Mouse (Mus musculus): ENCODE results near the gene Nxn.
A peak's percentile ranks its signal among the peaks of the same experiment; 100 is the strongest.

Nxn gene

DNA sequence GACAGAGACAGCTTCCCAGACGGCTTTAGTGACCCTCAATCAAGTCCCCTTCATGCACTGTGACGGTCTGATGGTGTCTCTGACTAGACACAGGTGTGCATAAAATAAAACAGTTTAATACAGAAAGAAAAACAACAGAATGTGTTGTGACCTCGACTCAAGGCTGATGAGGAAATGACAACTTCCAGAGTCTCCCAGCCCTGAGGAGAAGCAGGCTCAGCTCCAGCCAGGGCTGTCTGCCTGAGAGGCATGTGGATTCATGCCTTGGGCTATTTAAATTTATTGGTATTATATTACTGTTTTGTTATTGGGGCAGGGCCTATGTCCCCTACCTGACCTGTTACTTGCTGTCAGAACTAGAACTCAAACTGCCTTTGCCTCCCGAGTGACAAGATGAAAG lies 37.5 kb downstream of the Nxn start:
- no peak for DNase-seq (ENCODE audit: low spot score)

DNA sequence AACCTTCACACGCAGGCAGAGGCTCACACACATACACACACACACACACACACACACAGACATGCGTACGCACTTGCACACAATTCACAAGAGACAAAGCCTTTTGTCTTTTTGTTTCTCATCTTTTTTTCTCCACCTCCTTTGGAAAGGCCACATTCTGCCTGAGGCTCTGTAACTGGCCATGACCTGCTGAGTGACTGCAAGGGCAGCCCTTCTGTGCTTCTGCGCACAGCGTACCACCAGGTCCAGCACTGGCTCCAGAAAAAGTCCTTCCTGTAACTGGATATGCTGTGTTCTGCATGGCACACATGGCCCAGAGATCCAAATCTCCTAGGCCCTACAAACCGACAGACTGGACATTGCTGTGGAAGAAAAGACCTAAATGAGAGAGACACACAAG lies 38.7 kb downstream of the Nxn start:
- DNase-seq (ENCODE audit: low spot score): no peak

DNA sequence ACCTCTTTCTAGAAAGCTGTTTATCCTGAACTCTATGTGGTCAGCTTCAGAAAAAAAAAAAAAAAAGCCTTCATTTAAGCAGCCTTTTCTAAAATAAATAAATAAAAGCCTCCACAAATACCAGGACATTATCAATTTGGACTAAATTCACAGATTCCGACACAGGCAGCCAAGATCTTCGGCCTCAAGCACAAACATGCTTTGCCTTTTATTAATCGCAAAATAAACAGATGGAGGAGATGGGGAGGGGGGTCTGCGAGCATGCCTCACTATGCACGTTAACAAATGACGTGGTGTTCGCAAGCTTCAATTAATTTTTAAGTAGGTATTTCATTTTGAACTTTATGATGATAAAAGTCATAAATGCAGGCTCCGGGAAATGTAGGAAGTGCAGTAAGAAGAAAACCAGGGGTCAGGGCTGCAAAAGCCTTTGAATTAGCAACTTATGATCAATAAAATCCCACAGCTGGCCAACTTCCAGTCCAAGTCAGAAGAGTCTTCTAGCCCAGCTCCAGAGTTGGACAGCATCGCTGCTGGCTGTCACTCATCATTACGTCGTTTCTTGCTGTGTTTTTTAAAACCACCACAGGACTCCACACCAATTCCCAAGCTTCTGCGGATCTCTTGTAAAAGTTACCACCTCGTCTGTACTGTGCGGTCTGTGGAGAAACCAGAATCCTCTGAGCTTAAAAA lies 40.2 kb downstream of the Nxn start:
- DNase-seq (ENCODE audit: low spot score): no peak

DNA sequence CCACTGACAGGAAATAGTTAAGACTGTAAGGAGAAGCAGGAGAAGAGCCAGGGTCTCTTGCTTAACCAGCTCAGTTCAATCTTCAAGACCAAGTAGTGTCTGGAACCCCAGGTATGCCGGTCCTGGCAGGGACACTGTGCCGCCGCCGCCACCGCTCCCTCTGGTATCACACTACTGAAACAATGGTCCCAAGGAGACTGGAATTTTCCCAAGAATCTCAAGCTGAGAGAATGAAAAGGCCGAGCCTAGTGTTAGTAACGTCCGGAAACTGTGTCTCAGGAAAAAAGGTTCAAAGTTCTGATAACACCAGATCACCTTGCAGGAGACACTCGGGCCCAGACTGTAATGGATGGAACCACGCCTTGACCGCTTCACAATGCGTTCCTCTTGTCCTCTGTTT lies 41.5 kb downstream of the Nxn start:
- DNase-seq (ENCODE audit: low spot score): no peak

DNA sequence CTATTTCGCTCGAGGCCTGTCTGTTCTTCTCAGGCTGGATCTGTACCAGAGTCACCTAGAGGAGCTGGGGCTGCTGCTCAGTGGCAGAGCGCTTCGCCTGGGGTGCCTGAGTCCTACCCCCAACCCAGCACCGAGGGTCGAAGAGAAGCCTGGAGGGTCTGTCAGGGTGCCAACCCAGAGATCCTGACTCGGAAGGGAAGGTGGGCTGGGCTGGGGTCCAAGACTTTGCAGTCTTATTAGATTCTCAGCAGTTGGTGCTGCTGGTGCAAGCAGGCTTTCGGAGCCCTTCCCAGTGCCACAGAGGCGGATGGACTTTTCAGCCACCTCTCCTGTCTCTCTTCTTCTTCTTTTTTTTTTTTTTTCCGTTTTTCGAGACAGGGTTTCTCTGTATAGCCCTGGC lies 42.8 kb downstream of the Nxn start:
- no peak for DNase-seq (ENCODE audit: low spot score)

DNA sequence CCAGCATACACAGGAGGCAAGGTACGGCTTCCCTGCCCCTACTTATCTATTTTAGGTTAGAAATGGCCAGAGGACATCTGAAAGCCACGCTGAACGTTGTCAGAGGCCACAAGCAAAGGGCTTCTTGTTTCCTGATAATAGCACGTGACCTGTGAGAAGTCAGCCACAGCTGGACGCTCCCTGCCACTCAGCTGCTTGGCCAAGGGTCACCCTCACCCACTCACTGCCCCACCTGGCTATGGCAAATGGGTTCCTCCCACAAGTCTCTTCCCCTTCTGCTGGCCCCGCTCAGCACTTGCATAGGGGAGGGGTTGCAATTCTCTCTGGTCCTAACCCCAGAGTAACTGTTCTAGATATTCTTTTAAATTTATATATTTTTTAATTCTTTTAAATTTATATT lies 43.5 kb downstream of the Nxn start:
- DNase-seq (ENCODE audit: low spot score): no peak

DNA sequence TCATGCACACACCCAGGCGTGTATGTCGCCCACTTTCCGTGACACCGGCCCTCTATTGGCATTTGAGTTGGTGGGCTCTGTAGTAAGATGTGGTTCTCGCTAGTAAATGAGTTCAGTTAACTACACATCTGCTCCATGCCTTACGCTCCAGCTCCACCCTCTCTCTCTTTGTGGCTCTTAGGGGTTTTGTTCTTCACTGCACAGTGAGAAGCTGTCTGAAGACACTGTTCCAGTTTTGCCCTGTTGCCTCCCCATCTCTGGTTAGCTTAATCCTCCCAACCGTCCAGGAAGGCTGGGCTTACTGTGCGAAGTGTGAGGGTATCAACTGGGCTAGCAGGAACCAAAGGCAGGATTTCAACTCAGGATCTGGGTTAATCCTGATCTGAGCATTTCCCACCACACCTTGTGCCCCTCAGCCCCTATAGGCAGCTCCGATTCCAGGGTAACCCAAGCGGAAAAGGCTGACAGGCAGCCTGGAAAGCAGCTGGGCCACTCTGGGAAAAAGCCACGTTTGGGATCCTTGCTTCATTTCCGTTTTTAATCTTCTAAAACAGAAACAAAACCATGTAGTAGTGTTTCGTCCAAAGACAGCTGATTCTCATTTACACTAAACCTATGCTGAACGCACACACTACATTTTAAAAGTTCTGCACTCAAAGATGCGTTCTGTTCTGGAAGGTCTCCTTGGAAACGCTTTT lies 45.9 kb downstream of the Nxn start:
- no peak for DNase-seq (ENCODE audit: low spot score)

DNA sequence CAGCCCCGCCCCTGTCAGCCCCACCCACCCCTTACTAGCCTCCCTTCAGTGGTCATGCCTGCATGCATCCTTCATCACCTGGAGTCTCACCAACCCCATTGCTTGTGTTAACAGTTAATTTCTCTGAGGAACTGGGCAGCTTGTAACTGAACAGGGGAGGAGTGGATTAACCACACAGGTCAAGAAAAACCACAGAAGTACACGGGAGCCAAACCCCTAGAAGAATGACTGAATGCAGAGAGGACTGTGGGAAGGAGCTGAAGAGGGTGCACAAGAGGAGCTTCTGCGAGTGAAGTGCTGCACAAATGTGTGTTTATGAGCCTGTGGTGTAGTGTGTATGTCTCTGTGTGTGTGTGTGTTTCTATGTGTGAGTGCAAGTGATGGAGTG lies 47.3 kb downstream of the Nxn start:
- DNase-seq (ENCODE audit: low spot score): no peak

DNA sequence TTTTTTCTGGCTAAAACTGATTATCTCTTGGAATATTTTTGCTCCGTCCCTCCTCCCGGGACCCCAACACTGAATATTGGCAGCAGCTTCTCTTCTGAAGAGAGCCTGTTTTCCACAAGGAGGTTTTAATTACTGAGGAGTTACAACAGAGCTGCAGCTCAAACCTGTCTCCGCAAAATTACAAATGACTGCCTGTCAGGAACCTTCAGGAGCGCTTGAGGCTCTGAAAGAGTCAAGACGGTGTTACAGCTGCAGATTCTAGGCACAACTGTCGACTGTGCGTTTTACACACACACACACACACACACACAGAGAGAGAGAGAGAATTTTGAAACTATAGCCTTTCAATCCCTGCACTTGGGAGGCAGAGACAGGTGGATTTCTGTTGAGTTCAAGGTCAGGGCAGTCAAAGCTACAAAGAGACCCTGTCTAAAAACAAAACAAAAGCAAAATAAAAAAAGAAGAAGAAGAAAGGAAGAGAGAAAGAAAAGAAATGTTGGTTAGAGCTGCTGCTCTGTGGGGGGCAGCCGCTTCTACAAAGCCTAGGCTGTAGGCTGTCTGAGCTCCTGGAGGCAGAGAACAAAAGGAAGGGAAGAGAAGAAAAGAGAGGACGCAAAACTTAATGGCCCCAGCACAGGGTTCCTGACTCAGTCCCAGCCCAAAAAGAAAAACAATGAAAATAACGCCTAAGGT lies 47.9 kb downstream of the Nxn start:
- no peak for DNase-seq (ENCODE audit: low spot score)

DNA sequence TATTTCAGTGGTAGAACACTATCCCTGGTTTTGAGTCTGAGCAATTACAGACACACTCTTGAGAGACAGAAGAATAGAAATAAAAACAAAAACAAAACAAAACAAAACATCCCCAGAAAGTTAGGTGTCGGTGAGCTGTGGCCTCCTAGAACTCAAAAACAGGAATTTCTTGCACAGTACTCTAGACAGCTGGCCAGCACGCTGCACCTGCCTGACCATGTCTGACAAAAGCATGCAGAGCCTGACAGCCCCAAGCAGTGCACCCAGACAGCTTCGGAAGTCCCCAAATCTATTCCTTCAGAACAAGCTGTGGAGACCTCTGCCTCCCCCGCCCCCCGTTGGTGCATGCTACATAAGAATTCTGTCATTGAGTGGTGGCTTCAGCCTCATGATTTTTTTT lies 49.1 kb downstream of the Nxn start:
- DNase-seq (ENCODE audit: low spot score): no peak

DNA sequence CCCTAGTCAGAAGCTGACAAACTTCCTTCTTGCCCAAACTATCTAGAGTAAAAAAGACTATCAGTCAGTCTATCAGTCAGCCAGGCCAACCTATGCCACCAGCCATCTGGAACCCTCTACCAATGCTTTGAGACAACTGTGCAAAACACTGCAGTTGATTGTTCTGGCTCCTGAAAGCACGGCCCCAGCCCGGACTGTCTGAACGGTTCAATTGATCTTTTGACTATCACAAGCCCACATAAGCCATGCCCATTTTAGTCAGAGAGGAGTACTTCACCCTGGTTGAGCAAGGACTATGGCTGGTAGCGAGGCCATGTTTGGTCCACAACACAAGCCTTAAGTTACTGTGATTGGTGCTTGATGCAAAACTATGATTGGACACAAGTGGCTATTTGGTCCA lies 51.4 kb downstream of the Nxn start:
- no peak for DNase-seq (ENCODE audit: low spot score)

DNA sequence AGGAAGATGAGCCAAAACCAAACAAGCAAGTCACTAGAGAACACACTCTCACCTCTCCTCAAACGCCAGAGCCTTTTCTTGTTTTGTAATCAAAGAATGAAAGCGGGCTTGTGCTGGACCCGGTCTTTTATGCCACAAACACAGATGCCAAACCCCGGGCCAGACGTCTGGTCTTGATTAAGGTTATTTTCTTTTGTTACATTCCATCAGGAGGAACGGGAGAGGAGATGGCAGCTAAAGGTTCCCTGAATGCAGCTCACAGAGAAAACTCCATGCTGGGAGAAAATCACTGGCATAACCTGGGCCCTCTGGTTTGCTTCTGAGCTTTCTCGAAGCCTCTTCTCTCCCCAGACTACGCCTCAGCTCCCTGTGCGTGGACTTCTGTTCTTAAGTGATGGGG lies 55.9 kb downstream of the Nxn start:
- no peak for DNase-seq (ENCODE audit: low spot score)

DNA sequence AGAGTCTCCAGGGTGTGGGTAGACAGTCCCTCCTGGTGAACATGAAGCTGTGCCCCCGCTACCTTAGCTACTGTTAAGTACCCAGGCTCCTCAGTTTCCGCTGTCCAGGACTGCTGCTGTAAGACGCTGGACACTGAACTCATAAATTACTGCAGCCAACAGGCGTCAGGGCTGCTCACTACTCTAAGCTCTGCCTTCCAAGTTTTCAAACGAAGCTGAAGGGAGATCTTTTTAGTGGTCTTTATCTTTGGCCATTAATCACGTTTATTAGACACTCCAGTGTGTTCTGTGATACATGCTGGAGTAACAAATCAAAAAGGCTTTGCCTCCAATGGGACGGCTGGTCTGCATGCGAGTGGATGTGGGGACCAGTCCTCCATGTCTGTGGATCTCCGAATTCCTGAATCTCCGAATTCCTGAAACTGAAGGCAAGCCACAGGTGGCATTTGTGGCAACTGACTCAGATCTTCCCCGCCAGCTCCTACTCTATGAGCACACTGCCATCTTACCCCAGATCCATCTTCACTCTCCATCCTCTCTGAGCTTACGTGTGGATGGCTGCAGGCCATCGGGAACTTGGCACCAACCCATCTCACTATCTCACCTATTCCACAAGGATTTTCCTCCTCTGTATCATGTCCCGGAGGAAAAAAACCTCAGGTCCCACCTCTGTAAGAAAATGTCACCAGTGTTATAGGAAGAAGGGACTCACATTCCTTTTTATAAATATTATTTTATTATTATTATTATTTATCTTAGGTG lies 56.9 kb downstream of the Nxn start:
- DNase-seq (ENCODE audit: low spot score): no peak

DNA sequence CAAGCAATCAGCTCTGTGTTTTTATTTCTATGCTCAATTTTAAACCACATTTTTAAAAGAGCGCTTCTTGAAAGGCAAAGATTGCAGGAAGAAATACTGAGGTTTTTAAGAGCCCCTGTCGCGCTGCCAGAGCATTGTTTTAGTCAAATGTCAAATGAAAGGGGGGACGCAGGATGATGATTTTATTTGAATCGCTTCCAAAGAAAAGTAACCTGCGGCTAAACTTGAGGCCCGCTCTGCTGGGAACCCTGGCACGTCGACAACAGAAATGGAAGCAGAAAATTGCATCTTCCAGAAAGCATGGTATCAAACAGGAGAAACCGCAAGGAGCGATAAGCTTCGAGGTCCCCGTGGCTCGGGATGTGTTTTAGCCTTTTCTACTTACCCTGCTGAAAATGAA lies 57.8 kb downstream of the Nxn start:
- DNase-seq (ENCODE audit: low spot score): no peak

DNA sequence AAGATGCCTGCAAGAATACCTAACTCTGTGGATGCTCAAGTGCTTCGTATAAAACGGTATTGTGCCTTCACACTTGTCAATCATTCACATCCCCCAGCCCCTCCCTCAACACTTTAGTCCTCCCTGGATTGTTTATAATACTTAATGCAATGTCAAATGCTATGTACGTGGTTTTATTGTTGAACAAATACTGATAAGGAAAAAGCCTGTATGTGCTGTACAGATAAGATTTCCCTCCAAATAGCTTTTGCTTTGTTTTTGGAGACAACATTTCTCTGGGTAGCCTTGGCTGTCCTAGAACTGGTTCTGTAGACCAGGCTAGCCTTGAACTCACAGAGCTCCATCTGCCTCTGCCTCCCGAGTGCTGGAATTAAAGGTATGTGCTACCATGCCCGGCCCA lies 59.1 kb downstream of the Nxn start:
- no peak for DNase-seq (ENCODE audit: low spot score)

DNA sequence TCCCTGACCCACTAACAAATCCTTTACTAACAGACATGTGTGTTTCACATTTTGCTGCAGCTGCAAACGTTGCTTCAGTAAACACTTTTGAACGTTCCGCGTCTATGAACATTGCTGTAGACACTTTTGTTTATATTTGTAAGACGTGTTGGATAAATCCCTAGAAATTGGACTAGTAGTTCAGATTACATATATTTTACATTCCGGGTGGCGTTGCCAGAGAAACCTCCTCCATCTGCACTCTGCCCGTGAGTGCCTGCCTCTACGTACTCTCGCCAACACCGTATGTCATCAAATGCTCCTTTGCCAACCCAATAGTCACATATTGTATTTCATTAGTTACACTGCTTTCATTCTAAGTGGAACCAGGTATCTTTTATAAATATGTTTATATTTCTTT lies 59.8 kb downstream of the Nxn start:
- DNase-seq (ENCODE audit: low spot score): no peak

DNA sequence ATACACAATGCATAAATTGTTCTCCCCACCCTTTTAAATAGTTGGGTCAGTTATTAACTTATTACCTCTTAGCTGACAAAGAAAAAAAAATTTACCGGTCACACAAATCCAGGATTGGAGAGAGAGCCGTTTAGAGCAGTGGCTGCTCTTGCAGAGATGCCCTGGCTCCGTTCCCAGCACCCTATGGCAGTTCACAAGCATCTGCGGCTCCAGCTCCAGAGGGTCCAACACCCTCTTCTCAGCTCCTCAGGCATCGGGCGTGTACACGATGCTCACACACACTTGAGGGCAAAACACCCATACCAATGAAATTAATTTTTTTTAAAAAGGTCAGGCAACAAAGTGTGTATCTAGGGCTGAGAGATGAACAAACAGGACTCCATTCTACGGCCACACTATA lies 60.3 kb downstream of the Nxn start:
- DNase-seq (ENCODE audit: low spot score): no peak

DNA sequence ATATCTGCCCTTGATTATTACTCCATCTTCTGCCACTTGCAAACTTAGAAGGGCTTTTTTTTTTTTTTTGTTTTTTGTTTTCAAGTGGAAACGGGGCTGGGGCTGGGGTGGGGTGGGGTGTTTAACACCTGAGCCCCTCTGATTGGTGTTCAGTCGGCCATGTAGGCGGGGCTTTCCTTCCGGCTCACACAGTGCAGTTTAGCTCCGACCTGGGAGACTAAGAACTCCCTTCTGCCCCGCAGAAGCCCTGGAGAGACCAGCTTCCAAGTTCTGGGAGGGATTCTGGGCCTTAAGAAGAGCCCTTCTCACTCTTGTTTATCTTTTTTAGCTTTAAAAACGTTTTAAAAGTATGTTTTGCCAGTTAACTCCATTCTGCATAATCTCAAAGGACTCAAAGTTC lies 61.2 kb downstream of the Nxn start:
- peak; percentile 54 for DNase-seq (ENCODE audit: low spot score)

DNA sequence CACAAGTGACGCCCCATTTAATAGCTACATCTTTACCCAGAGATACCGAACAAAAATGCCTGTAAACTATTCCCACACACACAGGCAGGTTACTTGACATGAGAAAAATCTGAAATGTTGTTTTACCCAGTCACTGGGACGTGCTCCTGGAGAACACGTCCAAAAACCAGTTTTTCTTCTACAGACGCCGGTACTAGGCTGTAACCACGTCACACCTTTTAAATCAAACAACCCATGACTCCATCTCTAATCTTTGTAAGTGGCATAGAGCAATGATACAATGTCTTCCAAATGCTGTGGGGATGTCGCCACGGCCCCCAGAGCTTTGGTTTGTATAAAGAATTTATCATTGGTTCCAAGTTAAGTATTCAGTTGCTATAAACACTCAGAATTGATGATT lies 61.7 kb downstream of the Nxn start:
- DNase-seq (ENCODE audit: low spot score): no peak

DNA sequence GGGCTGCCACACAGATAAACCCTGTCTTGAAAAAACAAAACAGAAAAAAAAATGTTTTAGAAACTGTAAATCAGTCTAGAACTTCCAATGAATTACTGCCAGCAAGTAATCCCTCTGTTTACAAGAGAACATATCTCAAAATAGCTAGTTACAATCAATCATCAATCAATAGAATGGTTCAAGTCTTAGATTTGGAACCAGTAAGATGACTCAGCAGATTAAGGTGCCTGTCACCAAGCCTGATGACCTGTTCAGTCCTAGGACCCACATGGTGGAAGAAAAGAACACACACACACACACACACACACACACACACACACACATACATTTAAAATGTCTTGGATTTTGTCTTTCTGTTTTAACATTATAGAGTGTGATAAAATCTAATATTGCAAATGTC lies 62.7 kb downstream of the Nxn start:
- DNase-seq (ENCODE audit: low spot score): no peak

DNA sequence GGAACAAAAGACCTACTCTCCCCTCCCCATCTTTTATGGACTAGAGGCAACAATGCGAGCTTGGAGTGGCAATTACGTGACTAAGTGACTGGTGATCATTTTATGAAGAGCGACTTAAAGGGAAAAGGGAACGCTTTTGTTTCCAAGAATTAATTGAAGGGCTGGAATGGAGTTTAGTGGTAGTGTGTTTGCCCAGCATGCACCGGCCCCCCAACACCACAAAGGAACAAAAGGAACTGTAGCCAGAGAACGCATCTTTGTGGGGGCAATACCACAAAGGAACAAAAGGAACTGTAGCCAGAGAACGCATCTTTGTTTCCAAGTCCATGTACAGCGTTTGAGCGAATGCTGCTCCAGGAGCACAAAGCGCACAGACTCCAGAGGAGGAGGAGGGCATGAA lies 64.0 kb downstream of the Nxn start:
- DNase-seq (ENCODE audit: low spot score): no peak

DNA sequence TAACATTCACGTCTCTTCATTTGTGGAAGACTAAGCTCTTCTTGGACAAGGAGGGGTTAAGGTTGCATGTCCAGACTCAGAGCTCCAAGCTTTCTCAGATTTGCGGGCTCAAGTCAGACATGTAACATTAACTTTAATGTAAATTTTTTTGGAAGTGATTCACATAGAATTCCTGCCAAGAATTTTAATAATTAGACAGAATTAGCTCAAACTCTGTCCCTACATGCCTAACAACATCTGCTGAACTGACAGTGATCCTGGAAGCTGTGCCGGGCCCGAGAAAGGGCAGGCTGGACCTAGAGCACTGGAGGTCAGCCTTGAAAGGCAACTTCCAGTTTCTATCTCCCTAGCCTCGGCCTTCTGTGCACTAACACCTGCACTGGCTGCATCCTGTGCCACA lies 66.7 kb downstream of the Nxn start:
- DNase-seq (ENCODE audit: low spot score): no peak
